Mouse (Mus musculus): ENCODE measurements around the gene Usp6nl. TPM values are rescaled to one million over a fixed set of nuclear protein-coding genes. Genes with fewer than 3 reads are reported as not detected.
A peak's percentile ranks its signal among the peaks of the same experiment; 100 is the strongest.

Usp6nl gene
- polyA plus RNA-seq, 1 experiment from 2014 or later, result 11.8 TPM

- no peaks in the 10 kb centered on the region for H3K4me1 ChIP-seq
- H3K9me3 ChIP-seq (replicated peaks), result no peaks in the 10 kb centered on the region
- no peaks in the 10 kb centered on the region for H3K27me3 ChIP-seq (ENCODE audit: low read depth, poor library complexity, severe bottlenecking)
- H3K4me3 ChIP-seq, result no peak overlapping the region
- 88% methylated on average over 10 of the region's 10 CpGs for WGBS
- H3K27ac ChIP-seq, result no peak overlapping the region
- no peak for DNase-seq (ENCODE audit: low spot score)
- no peaks in the 10 kb centered on the region for H3K36me3 ChIP-seq
These were observed 9.7 kb upstream of the Usp6nl start for GRCm38 (mm10) chr2:6312764-6313163.

- Histone ChIP-seq H3K4me3 (no peak overlapping the region), H3K27me3 (ENCODE audit: low read depth, poor library complexity, severe bottlenecking) (no peaks in the 10 kb centered on the region), H3K27ac (no peak overlapping the region), H3K9me3 (replicated peaks) (no peaks in the 10 kb centered on the region), H3K36me3 (no peaks in the 10 kb centered on the region), H3K4me1 (no peaks in the 10 kb centered on the region)
- DNase-seq (ENCODE audit: low spot score), result no peak
- 86% methylated on average over 1 of the region's 1 CpGs for WGBS
These were observed 8.7 kb upstream of the Usp6nl start for GRCm38 (mm10) chr2:6313733-6314132.

GRCm38 (mm10) chr2:6320153-6320552, 2.3 kb upstream of the Usp6nl start:
- 81% methylated on average over 3 of the region's 3 CpGs for WGBS

GRCm38 (mm10) chr2:6321769-6322375, 595 bp upstream of the Usp6nl start:
- Histone ChIP-seq H3K4me3 (peak overlapping the region; percentile 95), H3K4me1 (peaks cover 29% of the 10 kb centered on the region), H3K9me3 (replicated peaks) (no peaks in the 10 kb centered on the region), H3K27ac (peak overlapping the region; percentile 100), H3K36me3 (no peaks in the 10 kb centered on the region), H3K27me3 (ENCODE audit: low read depth, poor library complexity, severe bottlenecking) (no peaks in the 10 kb centered on the region)
- peak; percentile 45 for DNase-seq (ENCODE audit: low spot score)
- WGBS, result 3% methylated on average over 9 of the region's 9 CpGs

More at GRCm38 (mm10) chr2:6320153-6320552, 2.3 kb upstream of the Usp6nl start:
- no peak overlapping the region for H3K27ac ChIP-seq
- H3K9me3 ChIP-seq (replicated peaks), result no peaks in the 10 kb centered on the region
- no peak overlapping the region for H3K4me3 ChIP-seq
- peaks cover 29% of the 10 kb centered on the region for H3K4me1 ChIP-seq
- no peak for DNase-seq (ENCODE audit: low spot score)
- no peaks in the 10 kb centered on the region for H3K36me3 ChIP-seq
- H3K27me3 ChIP-seq (ENCODE audit: low read depth, poor library complexity, severe bottlenecking), result no peaks in the 10 kb centered on the region

GRCm38 (mm10) chr2:6322938-6323521, 563 bp downstream of the Usp6nl start:
- peak overlapping the region; percentile 95 for H3K4me3 ChIP-seq
- no peaks in the 10 kb centered on the region for H3K27me3 ChIP-seq (ENCODE audit: low read depth, poor library complexity, severe bottlenecking)
- peak; percentile 72 for DNase-seq (ENCODE audit: low spot score)
- no peaks in the 10 kb centered on the region for H3K9me3 ChIP-seq (replicated peaks)
- under 1% methylated on average over 70 of the region's 70 CpGs for WGBS
- peaks cover 29% of the 10 kb centered on the region for H3K4me1 ChIP-seq
- peaks cover 4% of the 10 kb centered on the region for H3K36me3 ChIP-seq
- H3K27ac ChIP-seq, result peak overlapping the region; percentile 100

GRCm38 (mm10) chr2:6325646-6326045, 3.2 kb downstream of the Usp6nl start:
- H3K27ac ChIP-seq, result no peak overlapping the region
- H3K27me3 ChIP-seq (ENCODE audit: low read depth, poor library complexity, severe bottlenecking), result no peaks in the 10 kb centered on the region
- 77% methylated on average over 3 of the region's 3 CpGs for WGBS
- no peak for DNase-seq (ENCODE audit: low spot score)
- H3K4me3 ChIP-seq, result no peak overlapping the region
- H3K9me3 ChIP-seq (replicated peaks), result no peaks in the 10 kb centered on the region
- H3K36me3 ChIP-seq, result peaks cover 4% of the 10 kb centered on the region
- H3K4me1 ChIP-seq, result peaks cover 29% of the 10 kb centered on the region

GRCm38 (mm10) chr2:6328927-6329326, 6.5 kb downstream of the Usp6nl start:
- no peak overlapping the region for H3K27ac ChIP-seq
- H3K4me1 ChIP-seq, result peaks cover 17% of the 10 kb centered on the region
- H3K27me3 ChIP-seq (ENCODE audit: low read depth, poor library complexity, severe bottlenecking), result no peaks in the 10 kb centered on the region
- H3K4me3 ChIP-seq, result no peak overlapping the region
- H3K36me3 ChIP-seq, result peaks cover 4% of the 10 kb centered on the region
- H3K9me3 ChIP-seq (replicated peaks), result no peaks in the 10 kb centered on the region
- WGBS, result 93% methylated on average over 7 of the region's 7 CpGs
- no peak for DNase-seq (ENCODE audit: low spot score)

- H3K36me3 ChIP-seq, result peaks cover 4% of the 10 kb centered on the region
- peaks cover 9% of the 10 kb centered on the region for H3K4me1 ChIP-seq
- no peaks in the 10 kb centered on the region for H3K27me3 ChIP-seq (ENCODE audit: low read depth, poor library complexity, severe bottlenecking)
- no peaks in the 10 kb centered on the region for H3K9me3 ChIP-seq (replicated peaks)
- no peak overlapping the region for H3K27ac ChIP-seq
- no peak for DNase-seq (ENCODE audit: low spot score)
- H3K4me3 ChIP-seq, result no peak overlapping the region
- WGBS, result 91% methylated on average over 8 of the region's 8 CpGs
These were observed 8.3 kb downstream of the Usp6nl start for GRCm38 (mm10) chr2:6330756-6331155.

- no peak for DNase-seq (ENCODE audit: low spot score)
- Histone ChIP-seq H3K27me3 (ENCODE audit: low read depth, poor library complexity, severe bottlenecking) (no peaks in the 10 kb centered on the region), H3K36me3 (peaks cover 6% of the 10 kb centered on the region), H3K27ac (no peak overlapping the region), H3K4me3 (no peak overlapping the region), H3K4me1 (peaks cover 9% of the 10 kb centered on the region), H3K9me3 (replicated peaks) (no peaks in the 10 kb centered on the region)
- 72% methylated on average over 7 of the region's 7 CpGs for WGBS
These were observed 9.1 kb downstream of the Usp6nl start for GRCm38 (mm10) chr2:6331324-6332137.

GRCm38 (mm10) chr2:6333570-6333969, 11.1 kb downstream of the Usp6nl start:
- H3K4me3 ChIP-seq, result no peak overlapping the region
- H3K27me3 ChIP-seq (ENCODE audit: low read depth, poor library complexity, severe bottlenecking), result no peaks in the 10 kb centered on the region
- DNase-seq (ENCODE audit: low spot score), result no peak
- H3K36me3 ChIP-seq, result peaks cover 9% of the 10 kb centered on the region
- no peak overlapping the region for H3K27ac ChIP-seq
- H3K4me1 ChIP-seq, result peaks cover 9% of the 10 kb centered on the region
- no peaks in the 10 kb centered on the region for H3K9me3 ChIP-seq (replicated peaks)
- WGBS, result 87% methylated on average over 1 of the region's 1 CpGs

GRCm38 (mm10) chr2:6334011-6334410, 11.5 kb downstream of the Usp6nl start:
- Histone ChIP-seq H3K27ac (no peak overlapping the region), H3K4me1 (peaks cover 9% of the 10 kb centered on the region), H3K9me3 (replicated peaks) (no peaks in the 10 kb centered on the region), H3K4me3 (no peak overlapping the region), H3K27me3 (ENCODE audit: low read depth, poor library complexity, severe bottlenecking) (no peaks in the 10 kb centered on the region), H3K36me3 (peaks cover 9% of the 10 kb centered on the region)
- no peak for DNase-seq (ENCODE audit: low spot score)
- WGBS, result 89% methylated on average over 6 of the region's 6 CpGs

GRCm38 (mm10) chr2:6335032-6335735, 12.7 kb downstream of the Usp6nl start:
- WGBS, result 94% methylated on average over 14 of the region's 14 CpGs
- no peak for DNase-seq (ENCODE audit: low spot score)
- Histone ChIP-seq H3K4me1 (peaks cover 9% of the 10 kb centered on the region), H3K27me3 (ENCODE audit: low read depth, poor library complexity, severe bottlenecking) (no peaks in the 10 kb centered on the region), H3K4me3 (no peak overlapping the region), H3K27ac (no peak overlapping the region), H3K36me3 (peaks cover 9% of the 10 kb centered on the region), H3K9me3 (replicated peaks) (no peaks in the 10 kb centered on the region)

- Histone ChIP-seq H3K4me1 (peaks cover 11% of the 10 kb centered on the region), H3K27ac (no peak overlapping the region), H3K4me3 (no peak overlapping the region), H3K27me3 (ENCODE audit: low read depth, poor library complexity, severe bottlenecking) (no peaks in the 10 kb centered on the region), H3K9me3 (replicated peaks) (no peaks in the 10 kb centered on the region), H3K36me3 (peaks cover 9% of the 10 kb centered on the region)
- DNase-seq (ENCODE audit: low spot score), result no peak
- 100% methylated on average over 1 of the region's 1 CpGs for WGBS
These were observed 13.5 kb downstream of the Usp6nl start for GRCm38 (mm10) chr2:6336013-6336412.
